Mouse (Mus musculus): ENCODE results near the gene Itpr1.

DNA sequence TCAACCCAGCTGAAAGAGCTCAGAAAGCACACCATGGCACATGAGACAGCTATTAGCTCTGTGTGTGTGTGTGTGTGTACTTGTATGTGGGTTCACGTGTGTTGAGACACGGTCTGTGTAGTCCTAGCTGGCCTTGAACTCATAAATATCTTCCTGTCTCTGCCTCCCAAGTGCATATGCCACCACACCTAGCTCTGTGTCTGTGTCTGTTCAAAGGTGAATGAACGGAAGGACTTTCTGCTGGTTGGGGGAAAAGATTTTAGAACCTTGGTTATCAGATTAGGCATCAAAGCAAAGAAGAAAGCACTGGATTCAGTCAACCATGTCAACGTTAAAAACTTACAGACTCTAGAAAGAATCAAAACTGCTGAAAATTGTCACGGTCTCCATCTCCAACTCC is 321.2 kb downstream of the Itpr1 start:
- TF ChIP-seq CTCF (conservative IDR thresholded peaks at IDR 0.05; ENCODE audit: insufficient read depth, insufficient read length, low read depth, low read length) (no peak), POLR2A (IDR thresholded peaks at IDR 0.05; ENCODE audit: low read depth, low read length) (no peak)
